Mouse (Mus musculus) thymus, postnatal 36 days (tissue): ENCODE measurements around the gene Mlst8.
"Not testable (repeated sequence)": the region's sequence is repeated elsewhere in the genome, so short reads cannot be mapped to it uniquely, and the experiment has no call there.

ENCODE experiments used
- DNase-seq, 2 experiments: peaks; one replicate each; pipeline ENCODE4 v3.0.0; 2022; ENCODE audit warnings: mixed read lengths in 2 of 2

Gene Mlst8

DNA sequence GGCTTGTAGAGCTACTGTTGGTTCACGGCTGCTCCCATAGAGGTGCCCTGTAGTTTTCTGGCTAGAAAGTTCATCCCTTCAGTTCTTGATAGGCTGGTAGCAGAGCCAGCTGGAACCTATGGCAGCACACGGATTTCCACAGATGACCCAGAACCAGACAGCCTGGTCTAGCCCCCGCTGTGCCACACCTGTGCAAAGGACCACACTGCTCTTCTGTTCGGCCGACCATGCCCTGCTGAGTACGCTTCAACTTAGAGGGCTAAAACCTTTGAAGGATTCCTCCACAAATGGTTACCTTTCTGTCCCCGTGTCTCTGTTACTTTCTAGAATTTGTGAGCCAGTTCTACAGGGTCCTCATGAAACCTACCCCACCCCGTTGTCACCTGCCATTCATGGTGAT, 53.6 kb downstream of the Mlst8 start:
- DNase-seq: not testable (repeated sequence)

- no peak for DNase-seq
Observed at GRCm38 (mm10) chr17:24424489-24424888, 54.4 kb downstream of the Mlst8 start.
